Mouse (Mus musculus) intestine, embryonic 16.5 days (tissue): ENCODE results near the gene Vax2. TPM values are rescaled to one million over a fixed set of nuclear protein-coding genes. Genes with fewer than 3 reads are reported as not detected.

ENCODE experiments used
- ATAC-seq: fragments of 200-750 bp; cut with Nextera tagmentation; 2 replicates; pipeline ENCODE4 v1.8.0; 2017; ENCODE audit warnings: moderate TSS enrichment, moderate library complexity
- H3K27ac ChIP-seq: fragments of 300-500 bp; sonication (generic); 2 replicates; pipeline ENCODE4 v1.5.1; 2014; ENCODE audit warnings: mild to moderate bottlenecking, low read length
- H3K27me3 ChIP-seq: fragments of 300-500 bp; sonication (generic); replicated peaks from 2 replicates; pipeline ENCODE4 v1.6.1; 2014; ENCODE audit warnings: low read length, control low read depth, mixed read lengths; ENCODE audit not compliant: control insufficient read depth, insufficient read depth
- H3K36me3 ChIP-seq: fragments of 300-500 bp; sonication (generic); 2 replicates; pipeline ENCODE4 v1.6.1; 2014; ENCODE audit warnings: low read length, control low read depth; ENCODE audit not compliant: control insufficient read depth, insufficient read depth
- H3K4me1 ChIP-seq: fragments of 300-500 bp; sonication (generic); 2 replicates; pipeline ENCODE4 v1.6.1; 2014; ENCODE audit warnings: low read length, control low read depth, mixed read lengths; ENCODE audit not compliant: control insufficient read depth, insufficient read depth
- H3K4me2 ChIP-seq: fragments of 300-500 bp; sonication (generic); 2 replicates; pipeline ENCODE4 v1.6.1; 2014; ENCODE audit warnings: low read depth, low read length, control low read depth
- H3K4me3 ChIP-seq: fragments of 300-500 bp; sonication (generic); 2 replicates; pipeline ENCODE4 v1.5.1; 2014; ENCODE audit warnings: mild to moderate bottlenecking, low read length
- H3K9ac ChIP-seq: fragments of 300-500 bp; sonication (generic); 2 replicates; pipeline ENCODE4 v1.6.1; 2014; ENCODE audit warnings: low read depth, low read length
- H3K9me3 ChIP-seq: fragments of 300-500 bp; sonication (generic); 2 replicates; pipeline ENCODE4 v1.6.1; 2016; ENCODE audit warnings: low read length, control low read depth; ENCODE audit not compliant: control insufficient read depth
- WGBS: fragments of 180-500 bp; shearing (Covaris S2); extraction: QIAGEN DNeasy Blood & Tissue Kit; methylation state at CpG from one replicate; pipeline ENCODE4 v1.1.7; 2014; 5-methylcytosine and 5-hydroxymethylcytosine counted together
- polyA plus RNA-seq: library from polyadenylated mRNA; unstranded; fragments of >200 nt; fragmentation: Nextera tagmentation; extraction: Ambion mirVana; gene quantifications from 2 replicates; pipeline ENCODE4 v1.2.1, GENCODE M21; 2015

Gene Vax2
- polyA plus RNA-seq = not detected in 2 replicates

GRCm38 (mm10) chr6:83711067-83711675 lies at the start of gene Vax2:
TSS of gene Vax2 (plus strand) at chr6:83711264.
- Histone ChIP-seq H3K4me3 (peak within 1 kb of the TSS; percentile 49), H3K9ac (0 out of 2 replicates have a peak within 1 kb of the TSS, but pooled peaks have one; percentile 8), H3K27ac (no peak within 1 kb of the TSS), H3K4me2 (peak within 1 kb of the TSS; percentile 78), H3K4me1 (peaks cover 19% of the 10 kb centered on the region), H3K27me3 (peaks cover 95% of the 10 kb centered on the region), H3K36me3 (no peaks in the 10 kb centered on the region), H3K9me3 (no peaks in the 10 kb centered on the region)
- WGBS = 0% methylated on average over 46 of the region's 46 CpGs
- peak; percentile 94 for ATAC-seq

GRCm38 (mm10) chr6:83665009-83665408 lies 46.1 kb upstream of the Vax2 start:
- Histone ChIP-seq H3K36me3 (no peaks in the 10 kb centered on the region), H3K4me1 (no peaks in the 10 kb centered on the region), H3K27me3 (no peaks in the 10 kb centered on the region), H3K4me3 (no peak overlapping the region), H3K9ac (no peak overlapping the region), H3K4me2 (no peak overlapping the region), H3K9me3 (no peaks in the 10 kb centered on the region), H3K27ac (no peak overlapping the region)
- ATAC-seq = no peak
- 93% methylated on average over 2 of the region's 2 CpGs for WGBS

GRCm38 (mm10) chr6:83673395-83673794 lies 37.7 kb upstream of the Vax2 start:
- Histone ChIP-seq H3K4me2 (no peak overlapping the region), H3K4me1 (no peaks in the 10 kb centered on the region), H3K9ac (no peak overlapping the region), H3K27me3 (no peaks in the 10 kb centered on the region), H3K27ac (no peak overlapping the region), H3K36me3 (no peaks in the 10 kb centered on the region), H3K4me3 (no peak overlapping the region), H3K9me3 (no peaks in the 10 kb centered on the region)
- no peak for ATAC-seq
- 10% methylated on average over 4 of the region's 4 CpGs for WGBS

GRCm38 (mm10) chr6:83677757-83678156 lies 33.3 kb upstream of the Vax2 start, which contains the start of gene Cd207:
TSS of gene Cd207 (minus strand) at chr6:83677857.
- no peaks in the 10 kb centered on the region for H3K4me1 ChIP-seq
- no peaks in the 10 kb centered on the region for H3K36me3 ChIP-seq
- WGBS = 71% methylated on average over 4 of the region's 4 CpGs
- no peak within 1 kb of the TSS for H3K27ac ChIP-seq
- H3K9ac ChIP-seq = no peak within 1 kb of the TSS
- H3K4me3 ChIP-seq = no peak within 1 kb of the TSS
- H3K4me2 ChIP-seq = no peak within 1 kb of the TSS
- H3K27me3 ChIP-seq = no peaks in the 10 kb centered on the region
- ATAC-seq = no peak
- H3K9me3 ChIP-seq = no peaks in the 10 kb centered on the region

GRCm38 (mm10) chr6:83689374-83689773 lies 21.7 kb upstream of the Vax2 start:
- Histone ChIP-seq H3K9me3 (no peaks in the 10 kb centered on the region), H3K27ac (no peak overlapping the region), H3K4me3 (no peak overlapping the region), H3K4me2 (no peak overlapping the region), H3K36me3 (no peaks in the 10 kb centered on the region), H3K4me1 (no peaks in the 10 kb centered on the region), H3K9ac (no peak overlapping the region), H3K27me3 (peaks cover 45% of the 10 kb centered on the region)
- WGBS = 79% methylated on average over 4 of the region's 4 CpGs
- ATAC-seq = no peak

- 27% methylated on average over 4 of the region's 5 CpGs for WGBS
- ATAC-seq = no peak
- Histone ChIP-seq H3K4me2 (no peak overlapping the region), H3K9me3 (no peaks in the 10 kb centered on the region), H3K9ac (no peak overlapping the region), H3K4me3 (no peak overlapping the region), H3K27ac (no peak overlapping the region), H3K36me3 (no peaks in the 10 kb centered on the region), H3K4me1 (no peaks in the 10 kb centered on the region), H3K27me3 (peaks cover 52% of the 10 kb centered on the region)
Measured at GRCm38 (mm10) chr6:83690277-83690676, 20.8 kb upstream of the Vax2 start.

- H3K9ac ChIP-seq = no peak overlapping the region
- H3K9me3 ChIP-seq = no peaks in the 10 kb centered on the region
- H3K36me3 ChIP-seq = no peaks in the 10 kb centered on the region
- no peak overlapping the region for H3K27ac ChIP-seq
- H3K27me3 ChIP-seq = peaks cover 53% of the 10 kb centered on the region
- no peak overlapping the region for H3K4me3 ChIP-seq
- 59% methylated on average over 2 of the region's 2 CpGs for WGBS
- no peak for ATAC-seq
- no peak overlapping the region for H3K4me2 ChIP-seq
- no peaks in the 10 kb centered on the region for H3K4me1 ChIP-seq
Measured at GRCm38 (mm10) chr6:83690936-83691335, 20.1 kb upstream of the Vax2 start.

GRCm38 (mm10) chr6:83692962-83693361 lies 18.1 kb upstream of the Vax2 start:
- 2% methylated on average over 12 of the region's 12 CpGs for WGBS

GRCm38 (mm10) chr6:83693835-83694234 lies 17.2 kb upstream of the Vax2 start:
- 0% methylated on average over 9 of the region's 9 CpGs for WGBS
- no peak; the same call in 1 of the 2 replicates for ATAC-seq
- no peaks in the 10 kb centered on the region for H3K36me3 ChIP-seq
- peaks cover 81% of the 10 kb centered on the region for H3K27me3 ChIP-seq
- no peak overlapping the region for H3K9ac ChIP-seq
- H3K4me1 ChIP-seq = no peaks in the 10 kb centered on the region
- H3K4me3 ChIP-seq = no peak overlapping the region
- no peaks in the 10 kb centered on the region for H3K9me3 ChIP-seq
- H3K4me2 ChIP-seq = no peak overlapping the region
- no peak overlapping the region for H3K27ac ChIP-seq

More at GRCm38 (mm10) chr6:83692962-83693361, 18.1 kb upstream of the Vax2 start:
- H3K4me3 ChIP-seq = no peak overlapping the region
- H3K9ac ChIP-seq = no peak overlapping the region
- no peak for ATAC-seq
- H3K36me3 ChIP-seq = no peaks in the 10 kb centered on the region
- no peaks in the 10 kb centered on the region for H3K9me3 ChIP-seq
- no peak overlapping the region for H3K4me2 ChIP-seq
- no peak overlapping the region for H3K27ac ChIP-seq
- peaks cover 73% of the 10 kb centered on the region for H3K27me3 ChIP-seq
- no peaks in the 10 kb centered on the region for H3K4me1 ChIP-seq

GRCm38 (mm10) chr6:83695731-83696130 lies 15.3 kb upstream of the Vax2 start:
- no peaks in the 10 kb centered on the region for H3K4me1 ChIP-seq
- no peak overlapping the region for H3K27ac ChIP-seq
- H3K4me2 ChIP-seq = no peak overlapping the region
- no peaks in the 10 kb centered on the region for H3K9me3 ChIP-seq
- no peak overlapping the region for H3K9ac ChIP-seq
- ATAC-seq = no peak
- H3K27me3 ChIP-seq = peaks cover 86% of the 10 kb centered on the region
- H3K36me3 ChIP-seq = no peaks in the 10 kb centered on the region
- H3K4me3 ChIP-seq = no peak overlapping the region
- 5% methylated on average over 3 of the region's 3 CpGs for WGBS
